Mouse (Mus musculus) c-Kit-positive CD71-positive TER-119-negative erythroid progenitor cells, embryonic 14.5 days (primary cell): ENCODE measurements around the gene Zfp639.

Experiments
- DNase-seq: peaks from one replicate; pipeline ENCODE4 v3.0.0-alpha.2; 2013; ENCODE audit warnings: low read depth

Gene Zfp639

GRCm38 (mm10) chr3:32509496-32510374 is at the start of gene Zfp639:
Gene Zfp639, plus strand, starts transcription at chr3:32510259.
- DNase-seq, result peak; percentile 14

- no peak for DNase-seq
These were observed 42.7 kb upstream of the Zfp639 start for GRCm38 (mm10) chr3:32467321-32467720.

GRCm38 (mm10) chr3:32468411-32468810 is 41.6 kb upstream of the Zfp639 start:
- no peak for DNase-seq

- no peak for DNase-seq
These were observed 39.6 kb upstream of the Zfp639 start for GRCm38 (mm10) chr3:32470449-32470848.

- no peak for DNase-seq
These were observed 39.0 kb upstream of the Zfp639 start for GRCm38 (mm10) chr3:32471098-32471497.

- DNase-seq, result no peak
These were observed 37.7 kb upstream of the Zfp639 start for GRCm38 (mm10) chr3:32472191-32472900.

GRCm38 (mm10) chr3:32473184-32473583 is 36.9 kb upstream of the Zfp639 start:
- DNase-seq, result no peak

GRCm38 (mm10) chr3:32479961-32480360 is 30.1 kb upstream of the Zfp639 start:
- DNase-seq, result no peak

- DNase-seq, result no peak
These were observed 27.0 kb upstream of the Zfp639 start for GRCm38 (mm10) chr3:32483035-32483434.

GRCm38 (mm10) chr3:32486543-32486942 is 23.5 kb upstream of the Zfp639 start:
- DNase-seq, result no peak

GRCm38 (mm10) chr3:32488172-32488571 is 21.9 kb upstream of the Zfp639 start:
- no peak for DNase-seq

GRCm38 (mm10) chr3:32490076-32490927 is 19.8 kb upstream of the Zfp639 start:
- no peak for DNase-seq

GRCm38 (mm10) chr3:32490928-32491315 is 19.1 kb upstream of the Zfp639 start:
- DNase-seq, result no peak

- no peak for DNase-seq
These were observed 17.7 kb upstream of the Zfp639 start, which contains the start of gene Kcnmb3 for GRCm38 (mm10) chr3:32492097-32493090. Gene Kcnmb3, minus strand, starts transcription at chr3:32492231.

- no peak for DNase-seq
These were observed 15.5 kb upstream of the Zfp639 start for GRCm38 (mm10) chr3:32494387-32495087.

- DNase-seq, result no peak
These were observed 14.8 kb upstream of the Zfp639 start for GRCm38 (mm10) chr3:32495088-32495770.

- DNase-seq, result no peak
These were observed 14.0 kb upstream of the Zfp639 start for GRCm38 (mm10) chr3:32495856-32496710.

- no peak for DNase-seq
These were observed 13.4 kb upstream of the Zfp639 start for GRCm38 (mm10) chr3:32496711-32497070.

- DNase-seq, result no peak
These were observed 9.7 kb upstream of the Zfp639 start for GRCm38 (mm10) chr3:32500346-32500745.
